Mouse (Mus musculus): ENCODE results near the gene Fcgbp.
"Not testable (repeated sequence)": the region's sequence is repeated elsewhere in the genome, so short reads cannot be mapped to it uniquely, and the experiment has no call there.

Fcgbp gene

DNA sequence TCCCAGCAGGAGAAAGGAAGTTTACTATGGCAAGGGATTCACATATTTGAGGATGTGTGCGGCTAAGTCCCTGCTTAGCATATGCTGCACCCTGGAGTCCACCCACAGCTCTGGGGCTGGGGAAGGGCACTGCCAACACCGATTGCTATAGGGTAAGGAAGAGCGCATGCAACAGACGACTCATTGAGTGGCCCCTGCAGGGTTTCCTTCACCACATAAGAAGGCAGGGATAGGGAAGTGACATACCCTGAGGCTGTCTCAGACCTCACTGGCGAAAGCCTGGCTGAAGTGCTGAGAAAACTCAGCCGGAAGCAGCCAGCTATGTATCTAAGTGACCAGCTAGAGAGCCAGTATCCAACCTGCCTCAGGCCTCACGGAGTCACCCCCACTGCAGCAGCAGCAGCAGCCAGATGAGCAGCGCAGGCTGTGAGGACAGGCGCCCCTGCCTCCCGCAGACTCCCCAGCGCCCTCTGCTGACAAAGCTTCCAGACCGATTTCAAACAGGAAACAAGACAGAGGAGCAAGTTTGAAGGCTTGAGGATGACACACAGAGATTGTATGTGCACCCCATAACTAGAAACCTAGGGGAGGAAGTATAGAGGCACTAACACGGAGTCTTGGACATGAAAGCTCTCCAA is 80.7 kb downstream of the Fcgbp start:
- peak; percentile 32 for DNase-seq

DNA sequence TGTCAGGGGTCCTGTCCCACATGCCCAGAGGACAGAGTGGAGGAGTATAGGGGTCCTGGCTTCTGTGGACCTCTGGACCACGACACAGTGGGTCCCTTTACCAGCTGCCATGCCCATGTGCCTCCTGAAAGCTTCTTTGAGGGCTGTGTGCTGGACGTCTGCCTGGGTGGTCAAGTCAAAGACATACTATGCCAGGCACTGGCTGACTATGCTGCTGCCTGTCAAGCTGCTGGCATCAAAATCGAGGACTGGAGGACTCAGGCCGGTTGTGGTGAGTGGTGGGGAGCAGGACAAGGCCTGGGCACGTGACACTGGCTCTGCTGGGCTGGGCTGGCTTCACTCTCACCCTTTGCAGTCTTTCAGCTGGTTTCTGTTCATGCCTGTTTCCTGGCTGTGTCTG is 82.6 kb downstream of the Fcgbp start:
- not testable (repeated sequence) for DNase-seq

DNA sequence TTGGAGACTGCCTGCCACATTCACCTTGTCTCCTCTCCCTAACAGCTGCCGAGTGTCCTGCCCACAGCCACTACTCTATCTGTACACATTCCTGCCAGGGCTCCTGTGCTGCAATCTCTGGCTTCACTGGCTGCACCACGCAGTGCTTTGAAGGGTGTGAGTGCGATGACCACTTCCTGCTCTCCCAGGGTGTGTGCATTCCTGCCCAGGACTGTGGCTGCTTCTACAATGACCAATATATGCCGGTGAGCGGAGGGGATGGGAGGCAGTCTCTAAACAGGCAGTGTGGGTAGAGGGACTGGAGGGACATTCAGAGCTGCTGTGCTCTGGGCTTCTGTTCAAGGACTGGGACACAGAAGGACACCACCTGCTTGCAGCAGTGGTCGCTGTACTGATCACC is 88.3 kb downstream of the Fcgbp start:
- DNase-seq, result no peak

DNA sequence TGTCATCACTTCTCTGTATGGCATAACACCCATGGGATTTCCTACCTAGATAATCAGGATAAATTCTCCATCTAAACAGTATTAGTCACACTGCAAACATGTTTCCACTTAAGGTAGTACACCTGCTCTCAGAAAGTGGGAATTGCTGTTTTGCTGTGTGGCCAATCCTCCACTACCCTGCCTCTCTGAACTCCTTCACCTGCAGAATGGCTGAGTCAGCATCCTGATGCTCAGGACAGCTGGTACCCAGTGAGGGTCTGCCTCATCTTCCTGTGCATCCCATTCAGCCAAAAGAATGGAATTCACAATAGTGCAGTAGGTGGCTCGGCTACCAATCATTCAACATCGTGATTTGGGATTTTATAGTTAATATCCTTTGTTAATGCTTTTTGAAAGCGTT is 88.9 kb downstream of the Fcgbp start:
- no peak for DNase-seq

GRCm38 (mm10) chr7:28161163-28161749 is 90.2 kb downstream of the Fcgbp start:
- DNase-seq, result no peak

- DNase-seq, result no peak
Observed at GRCm38 (mm10) chr7:28165406-28165805, 94.4 kb downstream of the Fcgbp start.

- DNase-seq, result peak; percentile 86
Observed at GRCm38 (mm10) chr7:28168320-28169115, 97.5 kb downstream of the Fcgbp start.

DNA sequence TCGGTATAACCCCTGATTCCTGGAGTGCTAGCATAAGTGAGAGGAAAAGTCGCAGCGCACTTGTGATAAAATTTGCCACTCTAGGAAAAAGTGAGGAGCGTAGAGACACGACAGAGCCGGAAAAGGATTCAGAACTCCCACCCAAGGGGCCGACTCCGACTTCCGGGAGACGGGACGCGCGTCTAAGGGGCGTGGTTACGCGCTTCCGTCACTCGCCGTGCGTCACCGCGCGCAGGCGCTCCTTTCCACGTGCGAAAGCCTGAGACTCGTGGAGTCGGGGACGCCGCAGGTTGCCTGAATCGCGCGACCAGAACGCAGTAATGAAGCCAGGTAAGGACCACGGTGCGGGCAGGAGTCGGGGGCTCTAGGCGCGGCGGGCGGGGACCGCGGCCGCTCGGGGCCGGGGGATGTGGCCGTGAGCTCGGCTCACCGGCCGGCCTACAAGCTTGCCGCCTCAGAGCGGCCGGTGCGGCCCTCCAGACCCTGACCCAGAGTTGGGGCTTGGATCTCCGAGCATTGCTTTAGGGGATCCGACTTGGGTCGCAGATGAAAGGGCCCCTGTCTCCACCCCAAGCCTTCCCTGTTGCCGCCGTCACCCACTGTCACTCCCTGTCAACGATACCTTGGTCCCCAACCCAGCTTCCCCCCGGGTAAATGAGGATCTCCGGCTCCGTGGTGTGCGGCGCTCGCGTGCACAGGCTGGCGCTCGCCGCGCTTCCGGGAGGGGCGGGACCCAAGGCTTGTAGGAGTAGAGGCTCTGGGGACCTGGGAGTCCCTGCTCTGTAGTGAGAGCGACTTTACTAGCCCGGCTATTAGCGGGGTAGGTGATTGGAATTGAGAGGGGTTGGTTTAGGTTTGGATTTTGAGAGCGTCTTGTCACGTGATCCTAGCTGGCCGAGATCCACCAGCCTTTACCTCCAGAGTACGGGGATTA is 98.7 kb downstream of the Fcgbp start, which contains the start of gene Fbl:
Fbl (plus strand) TSS at position 222 of the 934 bp plus-strand sequence.
- peak; percentile 93 for DNase-seq

Data from lung, postnatal 36 days (tissue).